Mouse (Mus musculus) forebrain, embryonic 15.5 days (tissue): ENCODE results near the gene Gfpt1. TPM values are rescaled to one million over a fixed set of nuclear protein-coding genes. Genes with fewer than 3 reads are reported as not detected.
"Not testable (repeated sequence)": the region's sequence is repeated elsewhere in the genome, so short reads cannot be mapped to it uniquely, and the experiment has no call there.

Experiments
- ATAC-seq: fragments of 200-750 bp; cut with Nextera tagmentation; replicated peaks from 2 replicates; pipeline ENCODE4 v1.8.0; 2017; ENCODE audit warnings: mild to moderate bottlenecking, moderate TSS enrichment, moderate library complexity
- H3K27ac ChIP-seq: fragments of 300-500 bp; sonication (generic); replicated peaks from 2 replicates; pipeline ENCODE4 v1.5.1; 2015; ENCODE audit warnings: mild to moderate bottlenecking, inconsistent platforms
- H3K27me3 ChIP-seq: fragments of 300-500 bp; sonication (generic); 2 replicates; pipeline ENCODE4 v1.6.1; 2015; ENCODE audit warnings: inconsistent platforms
- H3K36me3 ChIP-seq: fragments of 300-500 bp; sonication (generic); 2 replicates; pipeline ENCODE4 v1.6.1; 2015; ENCODE audit warnings: mild to moderate bottlenecking, inconsistent platforms
- H3K4me1 ChIP-seq: fragments of 300-500 bp; sonication (generic); 2 replicates; pipeline ENCODE4 v1.6.1; 2015; ENCODE audit warnings: inconsistent platforms
- H3K4me2 ChIP-seq: fragments of 300-500 bp; sonication (generic); replicated peaks from 2 replicates; pipeline ENCODE4 v1.6.1; 2015; ENCODE audit warnings: mild to moderate bottlenecking, inconsistent platforms
- H3K4me3 ChIP-seq: fragments of 300-500 bp; sonication (generic); 2 replicates; pipeline ENCODE4 v1.5.1; 2015; ENCODE audit warnings: mild to moderate bottlenecking, inconsistent platforms
- H3K9ac ChIP-seq: fragments of 300-500 bp; sonication (generic); replicated peaks from 2 replicates; pipeline ENCODE4 v1.6.1; 2015; ENCODE audit warnings: mild to moderate bottlenecking, inconsistent platforms
- H3K9me3 ChIP-seq: fragments of 300-500 bp; sonication (generic); 2 replicates; pipeline ENCODE4 v1.6.1; 2016; ENCODE audit warnings: inconsistent platforms
- WGBS: fragments of 180-500 bp; shearing (Covaris S2); methylation state at CpG from one replicate; pipeline ENCODE4 v1.1.7; 2015; ENCODE audit warnings: mixed read lengths; 5-methylcytosine and 5-hydroxymethylcytosine counted together
- polyA plus RNA-seq: library from polyadenylated mRNA; unstranded; fragments of >200 nt; fragmentation: Nextera tagmentation; extraction: Ambion mirVana; gene quantifications from 2 replicates; pipeline ENCODE4 v1.2.1, GENCODE M21; 2015

The Gfpt1 gene
- polyA plus RNA-seq, 1 experiment from 2014 or later, result 18.6 TPM

- Histone ChIP-seq H3K27me3 (no peaks in the 10 kb centered on the region), H3K4me3 (no peak overlapping the region), H3K9ac (no peak overlapping the region), H3K36me3 (0 out of 2 replicates have a peak, but pooled peaks cover 3% of the 10 kb centered on the region), H3K4me2 (no peak overlapping the region), H3K4me1 (peaks cover 19% of the 10 kb centered on the region), H3K27ac (no peak overlapping the region), H3K9me3 (no peaks in the 10 kb centered on the region)
- 87% methylated on average over 2 of the region's 2 CpGs for WGBS
- no peak for ATAC-seq
These were observed 2.2 kb downstream of the Gfpt1 start for GRCm38 (mm10) chr6:87044895-87045294.

GRCm38 (mm10) chr6:87045507-87045906, 2.9 kb downstream of the Gfpt1 start:
- Histone ChIP-seq H3K4me3 (no peak overlapping the region), H3K4me1 (peaks cover 19% of the 10 kb centered on the region), H3K9ac (no peak overlapping the region), H3K36me3 (0 out of 2 replicates have a peak, but pooled peaks cover 3% of the 10 kb centered on the region), H3K9me3 (no peaks in the 10 kb centered on the region), H3K27me3 (no peaks in the 10 kb centered on the region), H3K27ac (no peak overlapping the region), H3K4me2 (no peak overlapping the region)
- ATAC-seq, result no peak
- WGBS, result 79% methylated on average over 3 of the region's 3 CpGs

DNA sequence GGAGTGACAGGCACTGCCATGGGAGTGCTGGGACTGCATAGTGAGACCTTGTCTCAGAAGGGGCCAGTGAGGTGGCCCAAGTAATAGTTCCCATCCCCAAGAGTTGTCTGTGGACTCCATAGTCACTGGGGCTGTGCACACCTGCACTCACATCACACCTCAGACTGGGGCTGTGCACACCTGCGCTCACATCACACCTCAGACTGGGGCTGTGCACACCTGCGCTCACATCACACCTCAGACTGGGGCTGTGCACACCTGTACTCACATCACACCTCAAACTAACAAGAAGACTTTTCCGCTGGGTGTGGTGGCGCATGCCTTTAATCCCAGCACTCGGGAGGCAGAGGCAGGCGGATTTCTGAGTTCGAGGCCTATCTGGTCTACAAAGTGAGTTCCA, 6.1 kb downstream of the Gfpt1 start:
- H3K9me3 ChIP-seq, ATAC-seq, H3K27ac ChIP-seq, H3K9ac ChIP-seq, H3K4me1 ChIP-seq, H3K4me2 ChIP-seq, H3K27me3 ChIP-seq, H3K4me3 ChIP-seq: not testable (repeated sequence)
- 98% methylated on average over 7 of the region's 7 CpGs for WGBS
- H3K36me3 ChIP-seq, result peaks cover 22% of the 10 kb centered on the region

- H3K4me2 ChIP-seq, result no peak overlapping the region
- H3K27ac ChIP-seq, result no peak overlapping the region
- WGBS, result 96% methylated on average over 10 of the region's 10 CpGs
- ATAC-seq, result no peak
- H3K4me3 ChIP-seq, result no peak overlapping the region
- H3K9me3 ChIP-seq, result no peaks in the 10 kb centered on the region
- H3K9ac ChIP-seq, result no peak overlapping the region
- H3K4me1 ChIP-seq, result no peaks in the 10 kb centered on the region
- no peaks in the 10 kb centered on the region for H3K27me3 ChIP-seq
- H3K36me3 ChIP-seq, result peaks cover 47% of the 10 kb centered on the region
These were observed 9.3 kb downstream of the Gfpt1 start for GRCm38 (mm10) chr6:87051886-87052425.

GRCm38 (mm10) chr6:87054193-87054592, 11.5 kb downstream of the Gfpt1 start:
- WGBS, result 86% methylated on average over 8 of the region's 8 CpGs
- H3K9me3 ChIP-seq, result no peaks in the 10 kb centered on the region
- H3K36me3 ChIP-seq, result peaks cover 66% of the 10 kb centered on the region
- H3K4me3 ChIP-seq, result no peak overlapping the region
- no peak overlapping the region for H3K4me2 ChIP-seq
- no peak overlapping the region for H3K27ac ChIP-seq
- no peak overlapping the region for H3K9ac ChIP-seq
- no peak for ATAC-seq
- H3K4me1 ChIP-seq, result no peaks in the 10 kb centered on the region
- no peaks in the 10 kb centered on the region for H3K27me3 ChIP-seq

- Histone ChIP-seq H3K4me1 (no peaks in the 10 kb centered on the region), H3K27me3 (no peaks in the 10 kb centered on the region), H3K4me3 (no peak overlapping the region), H3K4me2 (no peak overlapping the region), H3K36me3 (peaks cover 79% of the 10 kb centered on the region), H3K27ac (no peak overlapping the region), H3K9ac (no peak overlapping the region), H3K9me3 (no peaks in the 10 kb centered on the region)
- 94% methylated on average over 1 of the region's 1 CpGs for WGBS
- ATAC-seq, result no peak
These were observed 17.1 kb downstream of the Gfpt1 start for GRCm38 (mm10) chr6:87059754-87060153.

GRCm38 (mm10) chr6:87063586-87063985, 20.9 kb downstream of the Gfpt1 start:
- no peaks in the 10 kb centered on the region for H3K27me3 ChIP-seq
- no peak overlapping the region for H3K27ac ChIP-seq
- H3K9ac ChIP-seq, result no peak overlapping the region
- H3K9me3 ChIP-seq, result no peaks in the 10 kb centered on the region
- ATAC-seq, result no peak
- H3K4me3 ChIP-seq, result no peak overlapping the region
- H3K4me2 ChIP-seq, result no peak overlapping the region
- WGBS, result 92% methylated on average over 4 of the region's 4 CpGs
- peaks cover 77% of the 10 kb centered on the region for H3K36me3 ChIP-seq
- H3K4me1 ChIP-seq, result no peaks in the 10 kb centered on the region

DNA sequence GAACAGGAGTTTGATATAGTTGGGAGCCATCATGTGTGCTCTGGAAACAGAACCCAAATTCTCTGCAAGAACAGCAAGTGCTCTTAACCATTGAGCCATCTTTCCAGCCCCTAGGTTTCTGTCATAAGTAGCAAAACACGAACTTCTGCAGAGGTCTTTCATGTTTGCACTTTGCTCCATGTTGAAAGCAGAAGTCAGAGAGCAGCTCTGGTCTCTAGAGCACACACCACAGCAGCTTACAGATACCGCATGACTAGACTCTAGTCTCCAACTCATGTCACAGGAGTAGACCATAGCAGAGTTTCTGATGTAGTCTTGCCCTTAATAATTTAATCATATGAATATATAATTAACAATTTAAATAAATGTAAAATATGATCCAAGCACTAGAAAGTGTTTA, 25.6 kb downstream of the Gfpt1 start:
- no peak overlapping the region for H3K4me2 ChIP-seq
- no peak overlapping the region for H3K4me3 ChIP-seq
- 88% methylated on average over 2 of the region's 2 CpGs for WGBS
- H3K27ac ChIP-seq, result no peak overlapping the region
- H3K9ac ChIP-seq, result no peak overlapping the region
- no peak for ATAC-seq
- H3K36me3 ChIP-seq, result peaks cover 66% of the 10 kb centered on the region
- no peaks in the 10 kb centered on the region for H3K9me3 ChIP-seq
- H3K27me3 ChIP-seq, result no peaks in the 10 kb centered on the region
- no peaks in the 10 kb centered on the region for H3K4me1 ChIP-seq

GRCm38 (mm10) chr6:87069195-87069900, 26.7 kb downstream of the Gfpt1 start:
- Histone ChIP-seq H3K27me3 (no peaks in the 10 kb centered on the region), H3K36me3 (peaks cover 62% of the 10 kb centered on the region), H3K27ac (no peak overlapping the region), H3K4me1 (no peaks in the 10 kb centered on the region), H3K4me3 (no peak overlapping the region), H3K9me3 (no peaks in the 10 kb centered on the region), H3K9ac (no peak overlapping the region), H3K4me2 (no peak overlapping the region)
- no peak for ATAC-seq
- WGBS, result 89% methylated on average over 7 of the region's 7 CpGs

DNA sequence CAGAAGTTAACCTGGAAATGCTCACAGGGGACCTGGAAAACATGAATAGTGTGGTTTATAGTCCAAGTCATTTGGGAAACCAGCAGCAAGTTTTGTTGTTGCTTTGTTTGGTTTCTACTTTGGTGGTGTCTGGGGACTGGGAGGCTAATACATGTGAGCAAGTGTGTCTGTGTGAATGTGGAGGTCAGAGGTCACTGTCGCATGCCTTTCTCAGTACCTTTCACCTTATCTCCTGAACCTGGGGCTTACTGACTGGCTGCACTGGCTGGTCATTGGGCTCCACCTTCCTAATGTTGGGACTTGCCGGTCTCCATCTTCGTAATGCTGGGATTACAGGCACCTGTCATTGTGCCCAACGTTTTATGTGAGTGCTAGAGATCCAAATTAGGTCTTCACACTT, 28.0 kb downstream of the Gfpt1 start:
- no peak overlapping the region for H3K4me3 ChIP-seq
- 92% methylated on average over 4 of the region's 4 CpGs for WGBS
- H3K27me3 ChIP-seq, result no peaks in the 10 kb centered on the region
- ATAC-seq, result no peak
- peaks cover 52% of the 10 kb centered on the region for H3K36me3 ChIP-seq
- no peak overlapping the region for H3K9ac ChIP-seq
- H3K4me2 ChIP-seq, result no peak overlapping the region
- H3K9me3 ChIP-seq, result no peaks in the 10 kb centered on the region
- no peak overlapping the region for H3K27ac ChIP-seq
- no peaks in the 10 kb centered on the region for H3K4me1 ChIP-seq

DNA sequence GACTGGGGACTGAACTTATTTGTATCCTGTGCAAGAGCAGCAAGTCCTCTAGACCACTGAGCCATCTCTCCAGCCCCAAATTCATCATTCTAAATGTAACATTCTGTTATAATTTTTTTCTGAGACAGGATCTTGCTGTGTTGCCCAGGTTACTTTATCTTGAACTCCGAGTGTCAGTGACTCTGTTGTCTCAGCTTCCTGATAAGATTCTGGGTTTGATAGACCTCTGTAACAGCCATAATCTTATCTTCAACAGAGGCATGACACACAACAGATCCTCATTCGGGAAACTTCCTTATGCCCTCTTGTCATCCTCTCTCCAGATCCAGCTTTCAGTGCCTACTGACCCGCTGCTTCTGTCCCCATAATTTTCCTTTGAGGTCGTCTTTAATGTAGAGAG, 30.1 kb downstream of the Gfpt1 start:
- Histone ChIP-seq H3K4me1 (no peaks in the 10 kb centered on the region), H3K4me3 (no peak overlapping the region), H3K36me3 (peaks cover 48% of the 10 kb centered on the region), H3K27me3 (no peaks in the 10 kb centered on the region), H3K27ac (no peak overlapping the region), H3K9me3 (no peaks in the 10 kb centered on the region), H3K4me2 (no peak overlapping the region), H3K9ac (no peak overlapping the region)
- ATAC-seq, result no peak
- 90% methylated on average over 4 of the region's 4 CpGs for WGBS

DNA sequence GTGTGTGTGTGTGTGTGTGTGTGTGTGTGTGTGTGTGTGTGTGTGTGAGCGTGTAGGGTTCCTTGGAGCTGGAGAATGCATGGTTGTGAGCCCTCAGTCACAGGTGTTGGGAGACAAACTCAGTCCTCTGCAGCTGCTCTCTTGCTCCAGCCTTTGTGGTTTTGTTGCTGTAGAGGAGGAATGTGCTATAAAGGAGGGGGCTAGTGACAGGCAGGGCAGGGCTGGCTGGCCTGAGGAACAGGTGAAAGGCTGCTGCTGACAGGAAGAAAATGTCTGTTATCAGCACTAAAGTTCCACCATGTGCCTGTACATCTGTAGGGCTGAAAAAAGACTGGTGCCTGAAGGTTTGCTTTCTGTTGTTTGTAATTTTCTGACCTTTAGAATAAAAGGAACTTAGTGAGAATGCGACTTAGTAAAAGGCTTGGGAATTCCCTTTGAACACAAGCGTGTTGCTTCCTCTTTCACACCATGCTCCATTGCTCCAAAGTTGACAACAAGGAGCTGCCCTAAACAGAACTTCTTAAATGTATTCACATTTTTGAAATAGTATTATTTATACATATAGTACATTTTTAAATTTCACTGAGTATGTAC, 32.5 kb downstream of the Gfpt1 start:
- no peak overlapping the region for H3K4me3 ChIP-seq
- no peaks in the 10 kb centered on the region for H3K9me3 ChIP-seq
- H3K9ac ChIP-seq, result no peak overlapping the region
- no peak overlapping the region for H3K27ac ChIP-seq
- H3K27me3 ChIP-seq, result no peaks in the 10 kb centered on the region
- no peak overlapping the region for H3K4me2 ChIP-seq
- H3K36me3 ChIP-seq, result peaks cover 46% of the 10 kb centered on the region
- 82% methylated on average over 3 of the region's 3 CpGs for WGBS
- no peaks in the 10 kb centered on the region for H3K4me1 ChIP-seq
- ATAC-seq, result no peak
